Mouse (Mus musculus) stomach, embryonic 15.5 days (tissue): ENCODE measurements around the gene Mfsd10. TPM values are rescaled to one million over a fixed set of nuclear protein-coding genes. Genes with fewer than 3 reads are reported as not detected.
A peak's percentile ranks its signal among the peaks of the same experiment; 100 is the strongest.

ENCODE experiments used
- ATAC-seq: fragments of 200-750 bp; cut with Nextera tagmentation; 2 replicates; pipeline ENCODE4 v1.8.0; 2017; ENCODE audit warnings: low read depth, moderate number of reproducible peaks, moderate TSS enrichment; ENCODE audit not compliant: insufficient read depth, low FRiP score
- H3K27ac ChIP-seq: fragments of 300-500 bp; sonication (generic); 2 replicates; pipeline ENCODE4 v1.5.1; 2015; ENCODE audit warnings: mild to moderate bottlenecking, inconsistent platforms
- H3K27me3 ChIP-seq: fragments of 300-500 bp; sonication (generic); replicated peaks from 2 replicates; pipeline ENCODE4 v1.6.1; 2015; ENCODE audit warnings: inconsistent platforms
- H3K36me3 ChIP-seq: fragments of 300-500 bp; sonication (generic); 2 replicates; pipeline ENCODE4 v1.6.1; 2015; ENCODE audit warnings: inconsistent platforms
- H3K4me1 ChIP-seq: fragments of 300-500 bp; sonication (generic); 2 replicates; pipeline ENCODE4 v1.6.1; 2015; ENCODE audit warnings: inconsistent platforms
- H3K4me2 ChIP-seq: fragments of 300-500 bp; sonication (generic); 2 replicates; pipeline ENCODE4 v1.6.1; 2015; ENCODE audit warnings: mild to moderate bottlenecking, inconsistent platforms
- H3K4me3 ChIP-seq: fragments of 300-500 bp; sonication (generic); replicated peaks from 2 replicates; pipeline ENCODE4 v1.5.1; 2015; ENCODE audit warnings: inconsistent platforms
- H3K9ac ChIP-seq: fragments of 300-500 bp; sonication (generic); 2 replicates; pipeline ENCODE4 v1.6.1; 2015; ENCODE audit warnings: inconsistent platforms
- H3K9me3 ChIP-seq: fragments of 300-500 bp; sonication (generic); 2 replicates; pipeline ENCODE4 v1.6.1; 2016; ENCODE audit warnings: inconsistent platforms
- WGBS: fragments of 180-500 bp; shearing (Covaris S2); methylation state at CpG from one replicate; pipeline ENCODE4 v1.1.7; 2015; 5-methylcytosine and 5-hydroxymethylcytosine counted together
- polyA plus RNA-seq: library from polyadenylated mRNA; unstranded; fragments of >200 nt; fragmentation: Nextera tagmentation; extraction: Ambion mirVana; gene quantifications from 2 replicates; pipeline ENCODE4 v1.2.1, GENCODE M21; 2015

Mfsd10 gene
- polyA plus RNA-seq: 119 and 147 TPM in 2 replicates

DNA sequence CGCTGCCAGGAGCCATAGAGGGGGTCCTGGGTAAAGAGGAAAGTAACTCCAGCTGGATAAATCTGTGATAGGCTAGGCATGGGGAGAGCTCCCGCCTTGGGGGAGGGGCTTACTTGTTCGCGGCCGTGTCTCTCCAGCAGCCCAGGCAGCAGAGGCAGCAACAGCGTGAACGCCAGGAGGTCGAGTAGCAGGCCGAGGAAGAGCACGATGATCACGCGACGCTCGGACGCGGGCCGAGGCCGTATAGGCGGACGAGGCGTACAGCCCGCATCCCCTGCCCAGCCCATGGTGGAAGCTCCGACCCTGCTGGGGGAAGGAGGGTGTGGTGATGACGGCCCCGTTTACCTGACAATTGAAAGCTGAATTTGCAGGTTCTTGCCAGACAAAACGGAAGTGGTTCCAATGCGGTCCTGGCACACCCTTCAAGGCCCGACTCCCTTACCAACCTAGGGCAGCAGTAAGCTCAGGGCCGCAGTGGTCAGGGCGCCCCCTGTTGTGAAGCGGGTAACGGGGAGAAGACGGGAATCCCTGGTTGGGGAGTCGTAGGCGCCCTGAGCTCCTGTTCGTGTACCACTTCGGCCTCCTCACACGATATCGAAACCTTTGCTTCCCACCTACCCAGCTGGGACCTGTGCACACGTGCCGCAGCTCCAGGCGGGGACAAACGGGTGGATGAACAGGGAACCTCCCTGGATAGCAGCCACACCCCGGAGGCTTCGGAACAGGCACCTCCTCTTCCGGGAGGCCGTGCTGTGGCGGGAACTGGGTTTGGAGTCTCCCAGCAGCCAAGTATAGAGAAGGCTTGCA, at the start of gene Mfsd10:
Mfsd10 (minus strand) TSS at position 732 of the 807 bp plus-strand sequence.
- peak; percentile 89 for ATAC-seq

GRCm38 (mm10) chr5:34670280-34670679, 33.3 kb upstream of the Mfsd10 start:
- WGBS: 82% methylated on average over 4 of the region's 4 CpGs
- Histone ChIP-seq H3K9me3 (no peaks in the 10 kb centered on the region), H3K4me1 (no peaks in the 10 kb centered on the region), H3K27me3 (no peaks in the 10 kb centered on the region), H3K27ac (no peak overlapping the region), H3K36me3 (no peaks in the 10 kb centered on the region), H3K9ac (no peak overlapping the region), H3K4me3 (no peak overlapping the region), H3K4me2 (no peak overlapping the region)
- ATAC-seq: no peak

More for the DNA sequence above, at the start of gene Mfsd10:
- peak within 1 kb of the TSS; percentile 66 for H3K4me3 ChIP-seq
- H3K27ac ChIP-seq: peak within 1 kb of the TSS; percentile 92
- under 1% methylated on average over 48 of the region's 48 CpGs for WGBS
- peak within 1 kb of the TSS; percentile 91 for H3K4me2 ChIP-seq
- no peaks in the 10 kb centered on the region for H3K27me3 ChIP-seq
- H3K9ac ChIP-seq: peak within 1 kb of the TSS; percentile 69; the same call in 1 of the 2 replicates
- H3K9me3 ChIP-seq: no peaks in the 10 kb centered on the region
- H3K4me1 ChIP-seq: peaks cover 17% of the 10 kb centered on the region
- H3K36me3 ChIP-seq: peaks cover 57% of the 10 kb centered on the region

GRCm38 (mm10) chr5:34669493-34669892, 32.5 kb upstream of the Mfsd10 start:
- Histone ChIP-seq H3K27me3 (no peaks in the 10 kb centered on the region), H3K4me3 (no peak overlapping the region), H3K9ac (no peak overlapping the region), H3K27ac (no peak overlapping the region), H3K4me2 (no peak overlapping the region), H3K9me3 (no peaks in the 10 kb centered on the region), H3K4me1 (no peaks in the 10 kb centered on the region), H3K36me3 (no peaks in the 10 kb centered on the region)
- WGBS: 75% methylated on average over 2 of the region's 2 CpGs
- ATAC-seq: no peak

DNA sequence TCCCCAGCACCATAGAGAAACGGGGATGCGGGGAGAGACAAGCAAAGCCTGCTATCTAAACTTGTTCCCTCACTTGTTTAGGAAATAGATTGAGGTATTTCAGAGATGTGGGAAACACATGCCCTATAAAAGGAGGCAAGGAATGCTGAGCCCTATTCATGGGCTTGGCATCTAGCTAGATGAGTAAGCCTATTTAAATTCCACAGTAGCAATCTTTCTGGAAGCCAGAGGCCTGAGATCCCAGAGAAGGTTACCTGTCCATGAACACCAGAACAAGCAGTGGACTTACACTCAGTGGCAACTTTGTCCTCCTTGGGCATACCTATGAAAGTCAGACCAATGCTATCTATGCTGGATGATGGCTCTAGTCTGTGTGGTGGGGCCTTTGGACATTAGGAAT, 26.2 kb upstream of the Mfsd10 start:
- no peak overlapping the region for H3K4me3 ChIP-seq
- no peak overlapping the region for H3K9ac ChIP-seq
- ATAC-seq: no peak
- no peak overlapping the region for H3K27ac ChIP-seq
- H3K27me3 ChIP-seq: no peaks in the 10 kb centered on the region
- H3K4me2 ChIP-seq: no peak overlapping the region
- no peaks in the 10 kb centered on the region for H3K9me3 ChIP-seq
- WGBS: 90% methylated on average over 2 of the region's 2 CpGs
- H3K4me1 ChIP-seq: peaks cover 3% of the 10 kb centered on the region
- no peaks in the 10 kb centered on the region for H3K36me3 ChIP-seq

GRCm38 (mm10) chr5:34661909-34662308, 24.9 kb upstream of the Mfsd10 start:
- no peak for ATAC-seq
- Histone ChIP-seq H3K4me2 (no peak overlapping the region), H3K4me1 (peaks cover 3% of the 10 kb centered on the region), H3K4me3 (peak overlapping the region; percentile 72; the same call in 1 of the 2 replicates), H3K36me3 (no peaks in the 10 kb centered on the region), H3K27me3 (no peaks in the 10 kb centered on the region), H3K27ac (no peak overlapping the region), H3K9ac (no peak overlapping the region), H3K9me3 (no peaks in the 10 kb centered on the region)
- 76% methylated on average over 4 of the region's 4 CpGs for WGBS

DNA sequence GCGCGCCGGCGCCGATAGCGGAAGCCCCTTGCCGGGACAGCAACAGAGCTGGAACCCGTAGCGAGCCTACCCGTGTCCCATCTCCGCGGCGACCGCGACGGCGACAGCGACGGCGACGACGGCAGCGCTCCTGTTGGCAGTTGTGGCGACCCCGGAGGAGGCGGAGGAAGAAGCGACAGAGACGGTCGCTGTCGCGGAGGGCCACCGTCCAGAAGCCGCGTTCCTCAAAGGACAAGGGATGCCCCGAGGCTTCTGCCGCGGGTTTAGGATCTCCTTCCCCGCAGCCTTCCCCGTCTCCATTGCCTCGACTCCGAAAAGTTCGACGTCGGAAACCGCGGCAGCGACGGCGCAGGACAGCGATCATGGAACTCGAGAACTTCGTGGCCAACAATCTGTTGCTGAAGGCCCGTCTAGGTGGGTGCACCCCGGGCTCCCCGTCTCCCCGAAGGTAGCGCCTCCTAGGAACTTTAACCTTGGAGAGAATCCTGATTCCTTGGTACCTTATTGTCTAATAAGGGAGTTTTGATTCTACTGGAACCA, 23.6 kb upstream of the Mfsd10 start:
- Histone ChIP-seq H3K9me3 (no peaks in the 10 kb centered on the region), H3K4me2 (peak overlapping the region; percentile 68), H3K36me3 (peaks cover 5% of the 10 kb centered on the region; the same call in 1 of the 2 replicates), H3K9ac (peak overlapping the region; percentile 27), H3K4me1 (peaks cover 3% of the 10 kb centered on the region), H3K4me3 (peak overlapping the region; percentile 72), H3K27ac (peak overlapping the region; percentile 84), H3K27me3 (no peaks in the 10 kb centered on the region)
- no peak for ATAC-seq
- WGBS: under 1% methylated on average over 57 of the region's 57 CpGs

GRCm38 (mm10) chr5:34659686-34660590, 22.9 kb upstream of the Mfsd10 start, which contains the start of the genes Nop14 and Grk4:
TSS of gene Nop14 (minus strand) at chr5:34660148.
TSS of gene Grk4 (plus strand) at chr5:34660379.
- Histone ChIP-seq H3K9ac (peak within 1 kb of the TSS; percentile 51), H3K27me3 (no peaks in the 10 kb centered on the region), H3K9me3 (no peaks in the 10 kb centered on the region), H3K36me3 (peaks cover 9% of the 10 kb centered on the region), H3K4me3 (peak within 1 kb of the TSS; percentile 72), H3K27ac (peak within 1 kb of the TSS; percentile 84), H3K4me2 (peak within 1 kb of the TSS; percentile 73), H3K4me1 (peaks cover 3% of the 10 kb centered on the region)
- under 1% methylated on average over 60 of the region's 60 CpGs for WGBS
- peak; percentile 100 for ATAC-seq

DNA sequence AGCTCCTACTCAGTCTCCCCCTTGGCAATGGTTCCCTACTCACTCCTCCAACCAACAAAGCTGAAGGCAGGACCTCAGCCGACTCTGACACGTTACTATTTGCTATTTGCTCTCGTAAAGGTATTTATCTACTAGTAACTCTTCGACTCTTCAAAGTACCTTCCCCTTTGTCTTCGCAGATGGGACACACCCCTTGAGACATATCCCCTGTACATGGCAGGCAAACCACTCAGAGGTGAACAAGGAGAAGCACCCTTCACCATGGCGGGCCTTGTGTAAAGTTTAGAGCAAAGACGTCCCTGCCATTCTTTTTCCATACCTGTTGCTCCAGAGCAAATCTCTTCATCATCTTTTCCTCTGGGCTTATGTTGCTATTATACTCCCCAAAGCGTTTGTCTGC, 20.5 kb upstream of the Mfsd10 start:
- 87% methylated on average over 8 of the region's 8 CpGs for WGBS
- peaks cover 3% of the 10 kb centered on the region for H3K4me1 ChIP-seq
- H3K4me3 ChIP-seq: no peak overlapping the region
- H3K9me3 ChIP-seq: no peaks in the 10 kb centered on the region
- H3K27me3 ChIP-seq: no peaks in the 10 kb centered on the region
- no peak overlapping the region for H3K4me2 ChIP-seq
- ATAC-seq: no peak
- H3K9ac ChIP-seq: no peak overlapping the region
- no peak overlapping the region for H3K27ac ChIP-seq
- H3K36me3 ChIP-seq: peaks cover 25% of the 10 kb centered on the region

GRCm38 (mm10) chr5:34654881-34655280, 17.9 kb upstream of the Mfsd10 start:
- no peak overlapping the region for H3K4me3 ChIP-seq
- no peaks in the 10 kb centered on the region for H3K9me3 ChIP-seq
- no peak overlapping the region for H3K9ac ChIP-seq
- H3K27me3 ChIP-seq: no peaks in the 10 kb centered on the region
- H3K4me2 ChIP-seq: no peak overlapping the region
- no peak overlapping the region for H3K27ac ChIP-seq
- WGBS: 83% methylated on average over 9 of the region's 9 CpGs
- H3K4me1 ChIP-seq: peaks cover 3% of the 10 kb centered on the region
- peaks cover 46% of the 10 kb centered on the region for H3K36me3 ChIP-seq
- no peak for ATAC-seq

DNA sequence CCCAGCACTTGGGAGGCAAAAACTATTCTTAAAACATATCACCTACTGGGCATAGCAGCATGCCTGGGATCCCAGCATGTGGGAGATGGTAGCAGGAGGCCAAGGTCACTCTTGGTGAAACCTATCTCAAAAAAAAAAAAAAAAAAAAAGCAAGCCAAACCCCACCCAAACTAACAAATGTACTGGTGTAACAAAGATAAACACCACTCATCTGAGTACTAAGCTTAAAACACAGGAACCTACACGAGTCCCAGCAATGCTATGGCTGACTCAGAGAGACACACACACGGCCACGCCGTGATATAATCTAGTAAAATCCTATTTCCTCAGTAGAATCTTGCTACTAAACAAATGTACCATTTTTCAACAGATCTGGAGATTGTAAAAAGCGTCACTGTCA, 15.9 kb upstream of the Mfsd10 start:
- no peak overlapping the region for H3K9ac ChIP-seq
- no peak overlapping the region for H3K4me2 ChIP-seq
- no peak overlapping the region for H3K4me3 ChIP-seq
- peaks cover 64% of the 10 kb centered on the region for H3K36me3 ChIP-seq
- 85% methylated on average over 5 of the region's 5 CpGs for WGBS
- no peak for ATAC-seq
- H3K27ac ChIP-seq: no peak overlapping the region
- H3K9me3 ChIP-seq: no peaks in the 10 kb centered on the region
- no peaks in the 10 kb centered on the region for H3K4me1 ChIP-seq
- H3K27me3 ChIP-seq: no peaks in the 10 kb centered on the region

GRCm38 (mm10) chr5:34647581-34647980, 10.6 kb upstream of the Mfsd10 start:
- H3K4me2 ChIP-seq: no peak overlapping the region
- H3K27ac ChIP-seq: no peak overlapping the region
- peaks cover 69% of the 10 kb centered on the region for H3K36me3 ChIP-seq
- no peaks in the 10 kb centered on the region for H3K9me3 ChIP-seq
- no peak for ATAC-seq
- H3K27me3 ChIP-seq: no peaks in the 10 kb centered on the region
- no peak overlapping the region for H3K9ac ChIP-seq
- 54% methylated on average over 4 of the region's 4 CpGs for WGBS
- no peaks in the 10 kb centered on the region for H3K4me1 ChIP-seq
- no peak overlapping the region for H3K4me3 ChIP-seq
